Mouse (Mus musculus) CD4-positive naive resting alpha-beta T cell, adult 76 days (primary cell): ENCODE results near the gene Dlx1. TPM values are rescaled to one million over a fixed set of nuclear protein-coding genes. Genes with fewer than 3 reads are reported as not detected.

ENCODE experiments used
- total RNA-seq: library from RNA; stranded (reverse); gene quantifications from one replicate; pipeline ENCODE4 v1.2.4, GENCODE M21; 2023

Gene Dlx1
- not detected for total RNA-seq

GRCm38 (mm10) chr2:71528014-71528713 lies at the start of gene Dlx1:
Gene Dlx1, plus strand, starts transcription at chr2:71528113.

GRCm38 (mm10) chr2:71546640-71547071 lies 18.7 kb downstream of the Dlx1 start, which contains the start of gene Dlx2:
Gene Dlx2, minus strand, starts transcription at chr2:71546754.

Other genes starting within 250 kb of the Dlx1 start
- gene Slc25a12, start 160.4 kb upstream of the Dlx1 start, total RNA-seq = 63.6 TPM
- gene Hat1, start 139.2 kb upstream of the Dlx1 start, total RNA-seq = 30.7 TPM
- gene Metap1d, start 74.8 kb upstream of the Dlx1 start, total RNA-seq = 36.1 TPM
- gene Dlx2, start 18.6 kb downstream of the Dlx1 start, total RNA-seq = not detected
- gene Itga6, start 217.5 kb downstream of the Dlx1 start, total RNA-seq = 236 TPM